Mouse (Mus musculus): ENCODE data around the gene Slc16a7.

- TF ChIP-seq CTCF (conservative IDR thresholded peaks at IDR 0.05; ENCODE audit: insufficient read depth, insufficient read length, low read depth, low read length) (no peak), POLR2A (IDR thresholded peaks at IDR 0.05; ENCODE audit: low read depth, low read length) (no peak)
These were observed 78.4 kb downstream of the Slc16a7 start for GRCm38 (mm10) chr10:125310855-125311254.

Measured in kidney, adult 2 months (tissue).